Mouse (Mus musculus) liver, embryonic 16.5 days (tissue): Measurements from ENCODE around the gene Ptpn5. TPM values are rescaled to one million over a fixed set of nuclear protein-coding genes. Genes with fewer than 3 reads are reported as not detected.

Experiments used
- ATAC-seq: fragments of 200-750 bp; cut with Nextera tagmentation; 2 replicates; pipeline ENCODE4 v1.8.0; 2017; ENCODE audit warnings: low read depth, mild to moderate bottlenecking, moderate number of reproducible peaks, moderate library complexity
- H3K27ac ChIP-seq: fragments of 300-500 bp; sonication (generic); 2 replicates; pipeline ENCODE4 v1.5.1; 2014; ENCODE audit warnings: mild to moderate bottlenecking, low read length
- H3K27me3 ChIP-seq: fragments of 300-500 bp; sonication (generic); 2 replicates; pipeline ENCODE4 v1.6.1; 2014; ENCODE audit warnings: low read depth, low read length, mixed read lengths; ENCODE audit not compliant: control insufficient read depth, insufficient read depth
- H3K36me3 ChIP-seq: fragments of 300-500 bp; sonication (generic); 2 replicates; pipeline ENCODE4 v1.6.1; 2014; ENCODE audit warnings: mild to moderate bottlenecking; ENCODE audit not compliant: control insufficient read depth, insufficient read depth
- H3K4me1 ChIP-seq: fragments of 300-500 bp; sonication (generic); 2 replicates; pipeline ENCODE4 v1.6.1; 2014; ENCODE audit warnings: low read depth, low read length, mixed read lengths; ENCODE audit not compliant: control insufficient read depth
- H3K4me2 ChIP-seq: fragments of 300-500 bp; sonication (generic); 2 replicates; pipeline ENCODE4 v1.6.1; 2014; ENCODE audit warnings: low read depth, low read length, mixed read lengths
- H3K4me3 ChIP-seq: fragments of 300-500 bp; sonication (generic); 2 replicates; pipeline ENCODE4 v1.5.1; 2014; ENCODE audit warnings: low read depth, mild to moderate bottlenecking, low read length
- H3K9ac ChIP-seq: fragments of 300-500 bp; sonication (generic); 2 replicates; pipeline ENCODE4 v1.6.1; 2014; ENCODE audit warnings: low read depth, low read length
- H3K9me3 ChIP-seq: fragments of 300-500 bp; sonication (generic); replicated peaks from 2 replicates; pipeline ENCODE4 v1.6.1; 2016; ENCODE audit warnings: low read length; ENCODE audit not compliant: control insufficient read depth
- WGBS: fragments of 180-500 bp; shearing (Covaris S2); extraction: QIAGEN DNeasy Blood & Tissue Kit; methylation state at CpG from one replicate; pipeline ENCODE4 v1.1.7; 2014; ENCODE audit not compliant: insufficient replicate concordance; 5-methylcytosine and 5-hydroxymethylcytosine counted together
- polyA plus RNA-seq: library from polyadenylated mRNA; unstranded; fragments of >200 nt; fragmentation: Nextera tagmentation; extraction: Ambion mirVana; gene quantifications from 2 replicates; pipeline ENCODE4 v1.2.1, GENCODE M21; 2015

Ptpn5 gene
- polyA plus RNA-seq, 1 experiment from 2014 or later, result not detected

- Histone ChIP-seq H3K27me3 (no peaks in the 10 kb centered on the region), H3K4me3 (no peak overlapping the region), H3K4me2 (no peak overlapping the region), H3K27ac (no peak overlapping the region), H3K4me1 (no peaks in the 10 kb centered on the region), H3K9me3 (no peaks in the 10 kb centered on the region), H3K36me3 (no peaks in the 10 kb centered on the region), H3K9ac (no peak overlapping the region)
- ATAC-seq, result no peak
- WGBS, result 56% methylated on average over 7 of the region's 7 CpGs
Observed at GRCm38 (mm10) chr7:47148298-47148697, 14.8 kb upstream of the Ptpn5 start.

- Histone ChIP-seq H3K4me2 (no peak overlapping the region), H3K36me3 (no peaks in the 10 kb centered on the region), H3K9me3 (no peaks in the 10 kb centered on the region), H3K4me3 (no peak overlapping the region), H3K27me3 (no peaks in the 10 kb centered on the region), H3K27ac (no peak overlapping the region), H3K4me1 (no peaks in the 10 kb centered on the region), H3K9ac (no peak overlapping the region)
- no peak for ATAC-seq
- WGBS, result 24% methylated on average over 12 of the region's 12 CpGs
Observed at GRCm38 (mm10) chr7:47146034-47146812, 12.7 kb upstream of the Ptpn5 start.

DNA sequence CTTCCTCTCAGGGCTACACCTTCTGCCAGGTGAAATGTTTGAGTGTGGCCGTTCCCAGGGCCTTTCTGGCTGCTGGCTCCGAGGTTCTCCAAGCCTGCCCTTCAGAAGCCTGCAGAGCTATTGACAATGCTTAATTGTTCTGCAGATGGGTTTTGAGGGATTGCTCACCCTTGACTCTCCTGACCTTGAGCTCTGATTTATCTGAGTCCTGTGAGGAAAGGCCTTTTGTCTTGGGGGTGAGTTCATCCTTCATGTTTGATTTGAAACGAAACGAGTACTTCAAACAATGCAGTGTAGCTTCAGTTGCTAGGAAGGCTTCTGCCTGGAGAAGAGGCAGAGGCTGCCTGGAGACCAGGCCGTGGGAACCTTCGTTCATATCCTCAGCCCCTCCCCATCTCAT lies 10.8 kb upstream of the Ptpn5 start:
- Histone ChIP-seq H3K9me3 (no peaks in the 10 kb centered on the region), H3K27ac (no peak overlapping the region), H3K4me3 (no peak overlapping the region), H3K36me3 (no peaks in the 10 kb centered on the region), H3K4me2 (no peak overlapping the region), H3K27me3 (no peaks in the 10 kb centered on the region), H3K9ac (no peak overlapping the region), H3K4me1 (no peaks in the 10 kb centered on the region)
- no peak for ATAC-seq
- WGBS, result 21% methylated on average over 6 of the region's 6 CpGs

GRCm38 (mm10) chr7:47139823-47140325 lies 6.4 kb upstream of the Ptpn5 start:
- ATAC-seq, result no peak
- no peaks in the 10 kb centered on the region for H3K4me1 ChIP-seq
- no peaks in the 10 kb centered on the region for H3K36me3 ChIP-seq
- H3K27me3 ChIP-seq, result peaks cover 1% of the 10 kb centered on the region; the same call in 1 of the 2 replicates
- no peak overlapping the region for H3K4me3 ChIP-seq
- no peak overlapping the region for H3K4me2 ChIP-seq
- no peaks in the 10 kb centered on the region for H3K9me3 ChIP-seq
- no peak overlapping the region for H3K27ac ChIP-seq
- WGBS, result 54% methylated on average over 8 of the region's 8 CpGs
- H3K9ac ChIP-seq, result no peak overlapping the region

- no peak for ATAC-seq
- no peak overlapping the region for H3K27ac ChIP-seq
- H3K4me2 ChIP-seq, result no peak overlapping the region
- no peak overlapping the region for H3K9ac ChIP-seq
- peaks cover 45% of the 10 kb centered on the region for H3K27me3 ChIP-seq
- 28% methylated on average over 5 of the region's 5 CpGs for WGBS
- no peaks in the 10 kb centered on the region for H3K9me3 ChIP-seq
- no peak overlapping the region for H3K4me3 ChIP-seq
- H3K4me1 ChIP-seq, result no peaks in the 10 kb centered on the region
- no peaks in the 10 kb centered on the region for H3K36me3 ChIP-seq
Observed at GRCm38 (mm10) chr7:47134570-47134969, 1.1 kb upstream of the Ptpn5 start.

GRCm38 (mm10) chr7:47132931-47133260 lies 588 bp downstream of the Ptpn5 start:
- WGBS, result 4% methylated on average over 10 of the region's 10 CpGs
- Histone ChIP-seq H3K4me1 (no peaks in the 10 kb centered on the region), H3K4me3 (no peak overlapping the region), H3K4me2 (peak overlapping the region; percentile 55; the same call in 1 of the 2 replicates), H3K27me3 (peaks cover 48% of the 10 kb centered on the region), H3K9ac (no peak overlapping the region), H3K36me3 (no peaks in the 10 kb centered on the region), H3K9me3 (no peaks in the 10 kb centered on the region), H3K27ac (no peak overlapping the region)
- ATAC-seq, result no peak

- 2% methylated on average over 65 of the region's 65 CpGs for WGBS
- H3K27me3 ChIP-seq, result peaks cover 48% of the 10 kb centered on the region
- ATAC-seq, result no peak
Observed at GRCm38 (mm10) chr7:47132180-47132930, 1.1 kb downstream of the Ptpn5 start.

GRCm38 (mm10) chr7:47131840-47132179 lies 1.7 kb downstream of the Ptpn5 start:
- WGBS, result 5% methylated on average over 14 of the region's 15 CpGs
- Histone ChIP-seq H3K4me3 (peak overlapping the region; percentile 45; the same call in 1 of the 2 replicates), H3K36me3 (no peaks in the 10 kb centered on the region), H3K4me1 (no peaks in the 10 kb centered on the region), H3K4me2 (peak overlapping the region; percentile 55), H3K9me3 (no peaks in the 10 kb centered on the region), H3K27ac (no peak overlapping the region), H3K9ac (no peak overlapping the region), H3K27me3 (peaks cover 48% of the 10 kb centered on the region)
- no peak for ATAC-seq

More at GRCm38 (mm10) chr7:47132180-47132930, 1.1 kb downstream of the Ptpn5 start:
- no peaks in the 10 kb centered on the region for H3K4me1 ChIP-seq
- H3K27ac ChIP-seq, result no peak overlapping the region
- peak overlapping the region; percentile 55 for H3K4me2 ChIP-seq
- no peaks in the 10 kb centered on the region for H3K36me3 ChIP-seq
- no peaks in the 10 kb centered on the region for H3K9me3 ChIP-seq
- H3K4me3 ChIP-seq, result peak overlapping the region; percentile 45
- H3K9ac ChIP-seq, result no peak overlapping the region

DNA sequence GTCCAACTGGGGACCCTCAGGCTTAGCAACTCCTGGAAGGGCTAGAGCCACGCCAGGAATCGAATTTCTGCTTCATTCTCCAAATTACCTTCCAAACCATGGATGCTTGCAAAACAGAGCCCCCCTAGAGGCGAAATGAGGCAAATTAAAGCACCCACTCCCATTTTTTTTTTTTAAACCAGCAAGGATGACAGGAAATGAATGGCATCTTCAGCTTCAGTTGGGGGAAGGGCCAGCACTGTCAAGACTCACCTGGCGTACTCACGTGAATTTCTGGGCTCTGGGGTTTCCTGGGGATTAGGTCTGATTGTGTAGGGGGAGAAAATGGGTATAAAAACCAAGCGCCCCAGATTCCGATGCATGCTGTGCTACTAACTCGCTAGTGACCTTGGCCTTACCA lies 2.2 kb downstream of the Ptpn5 start:
- H3K9me3 ChIP-seq, result no peaks in the 10 kb centered on the region
- no peak overlapping the region for H3K4me3 ChIP-seq
- ATAC-seq, result no peak
- H3K9ac ChIP-seq, result no peak overlapping the region
- H3K4me2 ChIP-seq, result no peak overlapping the region
- H3K36me3 ChIP-seq, result no peaks in the 10 kb centered on the region
- H3K4me1 ChIP-seq, result no peaks in the 10 kb centered on the region
- no peak overlapping the region for H3K27ac ChIP-seq
- peaks cover 48% of the 10 kb centered on the region for H3K27me3 ChIP-seq
- WGBS, result 24% methylated on average over 8 of the region's 8 CpGs
